Mouse (Mus musculus): Measurements from ENCODE around the gene Fgf10.

Fgf10 gene

GRCm38 (mm10) chr13:118718396-118718795 is 48.8 kb downstream of the Fgf10 start:
- no peak for DNase-seq (ENCODE audit: low spot score)

GRCm38 (mm10) chr13:118721668-118722067 is 52.1 kb downstream of the Fgf10 start:
- no peak for DNase-seq (ENCODE audit: low spot score)

- DNase-seq (ENCODE audit: low spot score), result no peak
These were observed 62.4 kb downstream of the Fgf10 start for GRCm38 (mm10) chr13:118731850-118732552.

- no peak for DNase-seq (ENCODE audit: low spot score)
These were observed 70.3 kb downstream of the Fgf10 start for GRCm38 (mm10) chr13:118739854-118740411.

GRCm38 (mm10) chr13:118742788-118743187 is 73.2 kb downstream of the Fgf10 start:
- DNase-seq (ENCODE audit: low spot score), result no peak

- no peak for DNase-seq (ENCODE audit: low spot score)
These were observed 75.2 kb downstream of the Fgf10 start for GRCm38 (mm10) chr13:118744806-118745205.

GRCm38 (mm10) chr13:118746427-118746826 is 76.8 kb downstream of the Fgf10 start:
- no peak for DNase-seq (ENCODE audit: low spot score)

- DNase-seq (ENCODE audit: low spot score), result no peak
These were observed 84.4 kb downstream of the Fgf10 start for GRCm38 (mm10) chr13:118754024-118754423.

GRCm38 (mm10) chr13:118759021-118759420 is 89.4 kb downstream of the Fgf10 start:
- no peak for DNase-seq (ENCODE audit: low spot score)

- DNase-seq (ENCODE audit: low spot score), result no peak
These were observed 93.4 kb downstream of the Fgf10 start for GRCm38 (mm10) chr13:118762982-118763381.

GRCm38 (mm10) chr13:118772188-118772587 is 102.6 kb downstream of the Fgf10 start:
- DNase-seq (ENCODE audit: low spot score), result no peak

GRCm38 (mm10) chr13:118775148-118775547 is 105.6 kb downstream of the Fgf10 start:
- DNase-seq (ENCODE audit: low spot score), result no peak

GRCm38 (mm10) chr13:118779161-118779560 is 109.6 kb downstream of the Fgf10 start:
- no peak for DNase-seq (ENCODE audit: low spot score)

GRCm38 (mm10) chr13:118791753-118792152 is 122.2 kb downstream of the Fgf10 start:
- no peak for DNase-seq (ENCODE audit: low spot score)

GRCm38 (mm10) chr13:118792198-118792597 is 122.6 kb downstream of the Fgf10 start:
- DNase-seq (ENCODE audit: low spot score), result no peak

- peak; percentile 8 for DNase-seq (ENCODE audit: low spot score)
These were observed 130.6 kb downstream of the Fgf10 start for GRCm38 (mm10) chr13:118800176-118800575.

GRCm38 (mm10) chr13:118806662-118807061 is 137.1 kb downstream of the Fgf10 start:
- no peak for DNase-seq (ENCODE audit: low spot score)

GRCm38 (mm10) chr13:118819785-118820184 is 150.2 kb downstream of the Fgf10 start:
- DNase-seq (ENCODE audit: low spot score), result no peak

GRCm38 (mm10) chr13:118823113-118823512 is 153.5 kb downstream of the Fgf10 start:
- no peak for DNase-seq (ENCODE audit: low spot score)

- DNase-seq (ENCODE audit: low spot score), result no peak
These were observed 155.5 kb downstream of the Fgf10 start for GRCm38 (mm10) chr13:118825102-118825501.

- DNase-seq (ENCODE audit: low spot score), result no peak
These were observed 159.2 kb downstream of the Fgf10 start for GRCm38 (mm10) chr13:118828604-118829381.

GRCm38 (mm10) chr13:118834021-118834420 is 164.4 kb downstream of the Fgf10 start:
- no peak for DNase-seq (ENCODE audit: low spot score)

- peak; percentile 28 for DNase-seq (ENCODE audit: low spot score)
These were observed 165.5 kb downstream of the Fgf10 start for GRCm38 (mm10) chr13:118835078-118835477.

All from MN1 (cell line).